Mouse (Mus musculus): Measurements from ENCODE around the gene Gm13178.

GRCm38 (mm10) chr4:144765722-144766121 is 44.5 kb upstream of the Gm13178 start:
- TF ChIP-seq CTCF (IDR thresholded peaks at IDR 0.05; ENCODE audit: borderline replicate concordance, insufficient read depth, low read depth, low read length) = no peak
- no peak for TF ChIP-seq POLR2A (IDR thresholded peaks at IDR 0.05; ENCODE audit: borderline replicate concordance, insufficient read depth, low read length)

Data from cerebellum, adult 2 months (tissue).